Mouse (Mus musculus) liver, embryonic 13.5 days (tissue): ENCODE measurements around the gene Shd. TPM values are rescaled to one million over a fixed set of nuclear protein-coding genes. Genes with fewer than 3 reads are reported as not detected.
"Not testable (repeated sequence)": the region's sequence is repeated elsewhere in the genome, so short reads cannot be mapped to it uniquely, and the experiment has no call there.

Source experiments
- ATAC-seq: fragments of 200-750 bp; cut with Nextera tagmentation; 2 replicates; pipeline ENCODE4 v1.8.0; 2017; ENCODE audit warnings: low read depth, mild to moderate bottlenecking, moderate number of reproducible peaks, moderate library complexity
- DNase-seq: peaks from one replicate; pipeline ENCODE4 v3.0.0; 2022
- H3K27ac ChIP-seq: fragments of 300-500 bp; sonication (generic); 2 replicates; pipeline ENCODE4 v1.5.1; 2015; ENCODE audit warnings: moderate library complexity, mild to moderate bottlenecking, inconsistent platforms
- H3K27me3 ChIP-seq: fragments of 300-500 bp; sonication (generic); 2 replicates; pipeline ENCODE4 v1.6.1; 2015; ENCODE audit warnings: mild to moderate bottlenecking, inconsistent platforms
- H3K36me3 ChIP-seq: fragments of 300-500 bp; sonication (generic); 2 replicates; pipeline ENCODE4 v1.6.1; 2015; ENCODE audit warnings: mild to moderate bottlenecking, inconsistent platforms
- H3K4me1 ChIP-seq: fragments of 300-500 bp; sonication (generic); replicated peaks from 2 replicates; pipeline ENCODE4 v1.6.1; 2015; ENCODE audit warnings: inconsistent platforms
- H3K4me2 ChIP-seq: fragments of 300-500 bp; sonication (generic); 2 replicates; pipeline ENCODE4 v1.6.1; 2015; ENCODE audit warnings: inconsistent platforms, mild to moderate bottlenecking, moderate library complexity
- H3K4me3 ChIP-seq: fragments of 300-500 bp; sonication (generic); replicated peaks from 2 replicates; pipeline ENCODE4 v1.5.1; 2015; ENCODE audit warnings: mild to moderate bottlenecking, inconsistent platforms
- H3K9ac ChIP-seq: fragments of 300-500 bp; sonication (generic); 2 replicates; pipeline ENCODE4 v1.6.1; 2015; ENCODE audit warnings: mild to moderate bottlenecking, inconsistent platforms
- H3K9me3 ChIP-seq: fragments of 300-500 bp; sonication (generic); replicated peaks from 2 replicates; pipeline ENCODE4 v1.6.1; 2016; ENCODE audit warnings: inconsistent platforms
- WGBS: fragments of 180-500 bp; shearing (Covaris S2); methylation state at CpG from one replicate; pipeline ENCODE4 v1.1.7; 2015; ENCODE audit not compliant: insufficient replicate concordance; 5-methylcytosine and 5-hydroxymethylcytosine counted together
- polyA plus RNA-seq: library from polyadenylated mRNA; unstranded; fragments of >200 nt; fragmentation: Nextera tagmentation; extraction: Ambion mirVana; gene quantifications from 2 replicates; pipeline ENCODE4 v1.2.1, GENCODE M21; 2015

The Shd gene
- 0.22 and 0.34 TPM in 2 replicates for polyA plus RNA-seq

DNA sequence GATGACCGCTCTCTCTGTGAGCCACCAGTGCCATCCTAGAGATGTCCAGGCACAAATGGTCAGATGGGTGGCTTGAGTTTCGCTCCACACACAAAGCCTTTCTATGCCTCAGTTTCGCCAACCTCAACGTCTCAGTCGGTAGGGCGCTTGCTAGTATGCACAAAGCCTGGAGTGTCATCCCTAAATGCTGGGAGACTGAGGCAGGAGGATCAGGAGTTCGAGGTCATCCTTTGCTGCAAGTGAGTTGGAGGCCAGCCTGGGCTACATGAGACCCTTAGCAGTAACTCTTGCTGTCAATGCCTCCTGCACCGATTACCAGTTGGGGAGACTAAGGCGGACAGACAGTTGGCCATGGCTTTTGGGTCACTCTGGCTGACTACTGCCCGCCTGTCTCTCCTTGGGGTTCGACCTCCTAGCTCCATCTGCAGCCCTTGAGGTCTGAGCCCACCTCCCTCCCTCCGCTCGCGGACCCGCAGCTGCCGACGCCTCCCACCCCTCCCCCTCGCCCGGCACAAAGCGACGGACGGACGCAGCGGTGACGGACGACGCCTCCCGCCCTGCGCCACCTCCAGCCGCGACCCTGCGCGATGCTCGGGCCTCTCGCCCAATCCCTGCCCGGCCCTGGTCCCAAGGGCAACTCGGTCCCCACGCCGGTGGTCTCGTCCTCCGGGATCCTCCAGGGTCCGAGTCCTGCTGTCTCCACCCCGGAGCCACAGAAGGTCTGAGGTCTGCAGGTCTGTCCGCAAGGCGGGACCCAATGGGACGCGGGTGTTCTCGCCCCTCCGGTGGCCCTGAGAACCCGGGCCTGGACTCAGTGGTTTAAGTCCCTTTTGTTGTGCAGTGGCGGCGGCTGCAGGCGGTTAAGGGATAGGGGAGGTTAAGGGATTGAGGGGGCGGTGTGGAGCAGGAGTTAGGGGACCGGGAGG, at the start of gene Shd:
Gene Shd, plus strand, starts transcription at position 502 of the 926 bp plus-strand sequence.
- Histone ChIP-seq H3K9ac (0 out of 2 replicates have a peak within 1 kb of the TSS, but pooled peaks have one; percentile 13), H3K9me3 (no peaks in the 10 kb centered on the region), H3K4me3 (peak within 1 kb of the TSS; percentile 44), H3K36me3 (peaks cover 25% of the 10 kb centered on the region), H3K27me3 (peaks cover 62% of the 10 kb centered on the region), H3K27ac (no peak within 1 kb of the TSS), H3K4me2 (peak within 1 kb of the TSS; percentile 61), H3K4me1 (peaks cover 14% of the 10 kb centered on the region; the same call in 1 of the 2 replicates)
- DNase-seq (no peak), ATAC-seq (no peak)
- 7% methylated on average over 55 of the region's 55 CpGs for WGBS

DNA sequence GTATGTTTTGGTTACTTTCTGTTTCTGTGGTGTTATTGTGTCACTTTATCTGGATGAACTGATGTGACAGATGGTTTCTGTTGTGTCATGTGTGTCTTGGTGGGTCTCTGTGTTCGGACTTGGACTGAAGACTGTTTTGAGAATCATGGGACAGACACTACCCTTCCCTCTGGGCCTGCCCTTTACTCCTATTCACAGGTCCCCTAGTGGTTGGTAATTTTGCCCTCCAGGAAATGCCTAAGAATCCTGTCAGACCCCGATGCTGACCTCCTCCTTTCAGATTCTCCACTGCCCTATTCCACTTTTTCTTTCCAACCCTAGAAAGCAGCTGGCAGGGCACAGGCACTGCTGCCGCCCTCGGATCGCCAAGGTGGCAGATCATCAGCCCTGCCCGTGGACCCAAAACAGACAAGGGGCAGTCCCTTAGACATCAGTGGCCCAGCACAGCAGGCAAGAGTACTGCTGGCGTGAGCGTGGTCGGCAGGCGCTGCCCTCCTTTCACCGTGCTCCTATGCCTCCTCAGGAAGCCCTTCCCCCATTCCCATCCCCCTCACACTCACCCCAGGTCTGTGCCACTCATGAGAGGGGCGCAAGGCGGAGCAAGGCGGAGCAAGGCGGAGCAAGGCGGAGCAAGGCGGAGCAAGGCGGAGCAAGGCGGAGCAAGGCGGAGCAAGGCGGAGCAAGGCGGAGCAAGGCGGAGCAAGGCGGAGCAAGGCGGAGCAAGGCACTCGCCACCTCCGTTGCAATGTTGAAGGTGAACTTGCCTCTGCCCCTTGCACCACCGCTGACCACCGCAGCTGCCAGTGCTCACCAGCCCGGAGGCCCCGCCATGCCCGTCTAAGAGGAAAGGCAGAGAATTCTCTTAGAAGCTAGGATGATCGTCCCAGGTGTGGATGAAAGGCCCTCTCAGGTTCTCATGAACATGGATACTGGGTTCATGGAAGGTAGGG, 38.4 kb upstream of the Shd start:
- peaks cover 26% of the 10 kb centered on the region for H3K36me3 ChIP-seq
- peak overlapping the region; percentile 74 for H3K4me3 ChIP-seq
- peak; percentile 77 for DNase-seq
- peak; percentile 86 for ATAC-seq
- peaks cover 7% of the 10 kb centered on the region; the same call in 1 of the 2 replicates for H3K9me3 ChIP-seq
- H3K27ac ChIP-seq, result peak overlapping the region; percentile 95
- 1% methylated on average over 33 of the region's 33 CpGs for WGBS
- peaks cover 47% of the 10 kb centered on the region for H3K4me1 ChIP-seq
- H3K27me3 ChIP-seq, result no peaks in the 10 kb centered on the region
- H3K4me2 ChIP-seq, result peak overlapping the region; percentile 84
- H3K9ac ChIP-seq, result peak overlapping the region; percentile 85

DNA sequence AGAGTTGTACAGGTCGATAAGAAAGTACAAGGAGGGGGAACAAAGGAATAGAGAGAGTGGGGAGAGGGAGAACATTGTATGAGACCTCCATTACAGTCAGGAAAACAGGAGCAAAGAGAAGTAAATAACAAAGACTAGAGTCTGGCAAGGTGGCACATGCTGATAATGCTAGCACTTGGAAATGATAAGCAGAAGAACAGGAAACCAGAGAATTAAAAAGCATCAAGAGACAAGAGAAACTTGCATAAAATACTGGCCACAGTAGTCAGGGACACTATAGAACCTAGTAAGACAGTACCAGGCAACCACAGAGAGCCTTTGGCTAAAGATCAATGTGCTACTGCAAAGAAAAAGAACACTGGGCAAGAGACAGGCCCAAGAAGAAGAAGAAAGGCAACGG, 37.6 kb upstream of the Shd start:
- peaks cover 26% of the 10 kb centered on the region for H3K36me3 ChIP-seq
- no peaks in the 10 kb centered on the region for H3K27me3 ChIP-seq
- H3K4me2 ChIP-seq, result peak overlapping the region; percentile 84
- H3K27ac ChIP-seq, result peak overlapping the region; percentile 95
- WGBS, result 29% methylated on average over 2 of the region's 2 CpGs
- DNase-seq, result peak; percentile 50
- peak overlapping the region; percentile 74 for H3K4me3 ChIP-seq
- peak overlapping the region; percentile 85 for H3K9ac ChIP-seq
- peaks cover 7% of the 10 kb centered on the region; the same call in 1 of the 2 replicates for H3K9me3 ChIP-seq
- ATAC-seq, result peak; percentile 53
- peaks cover 47% of the 10 kb centered on the region for H3K4me1 ChIP-seq

DNA sequence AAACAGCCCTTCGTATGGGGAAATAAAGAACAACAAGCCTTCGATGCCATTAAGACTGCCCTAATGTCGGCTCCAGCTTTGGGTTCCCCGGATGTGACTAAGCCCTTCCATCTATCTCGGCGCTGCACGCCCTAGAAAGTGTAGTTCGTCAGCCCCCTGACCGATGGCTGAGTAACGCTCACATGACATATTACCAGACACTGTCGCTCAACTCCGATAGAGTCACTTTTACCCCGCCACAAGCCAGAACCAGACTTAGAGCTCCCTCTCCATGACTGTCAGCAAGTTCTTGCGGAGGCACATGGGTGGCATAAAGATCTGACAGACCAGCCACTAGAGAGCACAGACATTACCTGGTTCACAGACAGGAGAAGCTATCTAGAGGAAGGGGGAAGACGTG, 37.1 kb upstream of the Shd start:
- Histone ChIP-seq H3K9me3 (peaks cover 7% of the 10 kb centered on the region; the same call in 1 of the 2 replicates), H3K4me3 (peak overlapping the region; percentile 74), H3K9ac (peak overlapping the region; percentile 85), H3K27me3 (no peaks in the 10 kb centered on the region), H3K4me1 (peaks cover 47% of the 10 kb centered on the region), H3K36me3 (peaks cover 26% of the 10 kb centered on the region), H3K27ac (peak overlapping the region; percentile 95), H3K4me2 (peak overlapping the region; percentile 84)
- 69% methylated on average over 15 of the region's 15 CpGs for WGBS
- ATAC-seq (peak; percentile 13), DNase-seq (peak; percentile 48)

DNA sequence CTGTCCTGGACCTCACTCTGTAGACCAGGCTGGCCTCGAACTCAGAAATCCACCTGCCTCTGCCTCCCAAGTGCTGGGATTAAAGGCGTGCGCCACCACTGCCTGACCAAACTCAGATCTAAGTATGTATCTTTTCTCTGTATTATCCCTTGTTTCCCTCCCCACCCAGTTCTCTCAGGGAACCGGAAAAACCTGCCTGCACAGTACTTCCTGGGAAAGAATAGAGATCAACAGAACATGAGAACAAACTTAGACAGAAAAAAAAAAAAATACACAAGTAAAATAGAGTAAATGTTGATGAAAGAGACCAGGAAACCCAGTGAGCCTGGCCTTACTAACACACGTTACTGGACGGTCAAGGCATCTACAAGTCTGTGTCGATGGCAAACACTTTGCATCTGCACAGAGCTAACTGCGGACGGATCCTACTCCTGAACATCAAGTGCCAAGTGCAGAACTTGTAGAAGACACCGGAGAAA, 25.8 kb upstream of the Shd start:
- not testable (repeated sequence) for DNase-seq, H3K27me3 ChIP-seq, ATAC-seq, H3K9me3 ChIP-seq
- Histone ChIP-seq H3K9ac (peak overlapping the region; percentile 78), H3K4me2 (peak overlapping the region; percentile 83), H3K4me3 (peak overlapping the region; percentile 67), H3K27ac (peak overlapping the region; percentile 93), H3K36me3 (peaks cover 11% of the 10 kb centered on the region), H3K4me1 (peaks cover 20% of the 10 kb centered on the region)
- WGBS, result 31% methylated on average over 10 of the region's 10 CpGs

DNA sequence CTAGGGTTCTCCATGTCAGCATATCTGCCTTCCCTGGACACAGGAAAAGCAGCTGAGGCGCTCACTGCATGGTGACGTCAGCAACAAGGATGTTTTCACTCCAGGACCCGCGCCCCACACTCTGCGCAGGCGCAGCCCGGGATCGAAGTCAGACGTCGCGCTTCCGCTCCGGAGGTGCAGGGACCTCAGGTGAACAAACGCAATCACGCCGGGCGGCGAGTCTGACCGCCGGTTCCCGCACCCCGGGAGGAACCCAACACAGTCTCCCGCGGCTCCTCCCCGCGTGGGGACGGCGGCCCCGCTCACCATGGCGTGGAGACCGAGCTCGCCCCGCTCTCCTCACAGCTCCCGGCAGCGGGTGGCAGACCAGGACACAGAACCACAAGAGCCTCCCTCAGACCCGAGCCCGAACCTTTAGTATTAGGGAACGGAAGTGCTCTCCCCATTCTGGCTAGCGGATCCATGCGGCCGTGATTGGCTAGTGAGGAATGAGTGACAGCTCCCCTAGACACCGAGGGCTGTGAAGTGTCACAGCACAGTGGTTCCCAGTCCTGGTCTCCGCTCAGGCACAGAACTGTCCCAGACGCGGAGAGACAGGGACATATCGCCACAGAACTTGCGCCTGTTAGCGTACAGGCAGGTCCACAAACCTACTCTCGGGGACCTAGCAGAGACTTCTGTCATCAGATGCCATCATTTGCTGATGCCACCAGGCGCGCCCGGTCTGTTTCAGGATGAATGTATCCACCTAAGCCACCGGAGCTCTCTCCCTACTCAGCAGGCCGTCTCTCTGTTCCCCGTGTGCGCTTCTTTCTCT, 25.2 kb upstream of the Shd start:
- peaks cover 20% of the 10 kb centered on the region for H3K4me1 ChIP-seq
- H3K9ac ChIP-seq, result peak overlapping the region; percentile 78
- H3K27me3 ChIP-seq, H3K36me3 ChIP-seq, H3K9me3 ChIP-seq: not testable (repeated sequence)
- peak; percentile 78 for DNase-seq
- peak overlapping the region; percentile 67 for H3K4me3 ChIP-seq
- under 1% methylated on average over 56 of the region's 56 CpGs for WGBS
- peak overlapping the region; percentile 93 for H3K27ac ChIP-seq
- H3K4me2 ChIP-seq, result peak overlapping the region; percentile 83
- ATAC-seq, result peak; percentile 97

DNA sequence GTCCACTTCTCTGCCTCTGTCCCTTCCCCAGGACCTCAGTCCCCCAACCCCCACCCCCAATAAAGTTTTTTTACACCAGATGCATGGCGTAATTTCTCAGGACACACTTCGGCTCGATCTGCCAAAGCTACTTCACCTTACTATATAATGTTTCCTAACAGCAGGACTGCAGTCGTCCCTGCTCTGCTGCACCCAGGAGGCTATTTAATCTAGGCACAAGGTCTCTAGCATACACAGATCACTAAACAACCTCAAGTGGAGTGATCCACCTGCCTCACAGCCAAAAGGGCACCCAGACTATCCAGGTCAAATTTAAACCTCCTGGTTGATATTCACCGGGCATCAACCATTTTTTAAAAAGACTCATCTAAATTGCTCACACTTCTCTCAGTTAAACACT, 24.6 kb upstream of the Shd start:
- Histone ChIP-seq H3K36me3 (no peaks in the 10 kb centered on the region), H3K4me1 (peaks cover 20% of the 10 kb centered on the region), H3K9me3 (no peaks in the 10 kb centered on the region), H3K27me3 (no peaks in the 10 kb centered on the region; the same call in 1 of the 2 replicates), H3K4me3 (peak overlapping the region; percentile 67), H3K9ac (peak overlapping the region; percentile 78), H3K27ac (peak overlapping the region; percentile 93), H3K4me2 (peak overlapping the region; percentile 83)
- DNase-seq (no peak), ATAC-seq (no peak)
- 36% methylated on average over 5 of the region's 5 CpGs for WGBS

DNA sequence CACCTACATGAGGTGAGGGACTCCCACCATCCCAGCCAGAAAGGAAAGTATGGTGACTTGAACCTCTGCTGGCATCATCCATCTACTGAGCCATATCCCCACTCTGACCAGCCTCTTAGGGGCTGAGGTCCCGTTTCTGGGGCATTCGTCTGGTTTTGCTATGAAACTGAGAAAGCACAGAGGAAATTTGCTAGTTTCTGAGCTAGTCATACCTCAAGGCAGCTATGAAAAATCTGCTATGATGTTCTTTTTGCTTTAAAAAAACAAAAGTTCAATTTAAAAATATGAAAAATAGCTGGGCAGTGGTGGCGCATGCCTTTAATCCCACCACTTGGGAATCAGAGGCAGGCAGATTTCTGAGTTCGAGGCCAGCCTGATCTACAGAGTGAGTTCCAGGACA, 21.6 kb upstream of the Shd start:
- no peak for ATAC-seq
- Histone ChIP-seq H3K36me3 (no peaks in the 10 kb centered on the region), H3K27ac (no peak overlapping the region), H3K4me2 (no peak overlapping the region), H3K27me3 (no peaks in the 10 kb centered on the region; the same call in 1 of the 2 replicates), H3K9me3 (no peaks in the 10 kb centered on the region), H3K9ac (no peak overlapping the region), H3K4me3 (no peak overlapping the region), H3K4me1 (peaks cover 17% of the 10 kb centered on the region)
- WGBS, result 74% methylated on average over 4 of the region's 4 CpGs
- no peak for DNase-seq

DNA sequence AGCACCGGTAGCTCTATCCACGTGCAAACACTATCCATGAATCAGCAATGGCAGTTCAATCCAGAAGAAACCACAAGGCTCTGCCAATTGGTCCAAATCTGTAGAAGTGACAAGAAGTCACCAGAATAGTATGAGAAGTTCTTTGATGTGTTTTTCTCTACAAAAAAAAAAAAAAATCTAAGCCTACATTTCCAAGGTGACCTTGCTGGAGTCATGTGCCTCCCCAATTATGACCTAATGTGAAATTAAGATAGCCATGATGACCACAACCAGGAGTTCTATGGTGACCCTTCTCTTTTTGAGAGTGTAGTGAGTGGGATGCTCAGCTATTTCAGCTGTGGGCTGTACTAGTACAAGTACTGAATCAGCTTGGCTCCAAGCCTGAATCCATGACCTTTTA, 20.9 kb upstream of the Shd start, which contains the start of gene Zfp119b:
Gene Zfp119b, minus strand, starts transcription at position 101 of the 400 bp plus-strand sequence.
- H3K4me3 ChIP-seq, result no peak within 1 kb of the TSS
- H3K4me1 ChIP-seq, result peaks cover 14% of the 10 kb centered on the region
- DNase-seq (no peak), ATAC-seq (no peak)
- H3K9ac ChIP-seq, result no peak within 1 kb of the TSS
- H3K9me3 ChIP-seq, result no peaks in the 10 kb centered on the region
- H3K36me3 ChIP-seq, result no peaks in the 10 kb centered on the region
- no peak within 1 kb of the TSS for H3K27ac ChIP-seq
- WGBS, result 71% methylated on average over 2 of the region's 2 CpGs
- no peak within 1 kb of the TSS for H3K4me2 ChIP-seq
- H3K27me3 ChIP-seq, result peaks cover 3% of the 10 kb centered on the region; the same call in 1 of the 2 replicates

DNA sequence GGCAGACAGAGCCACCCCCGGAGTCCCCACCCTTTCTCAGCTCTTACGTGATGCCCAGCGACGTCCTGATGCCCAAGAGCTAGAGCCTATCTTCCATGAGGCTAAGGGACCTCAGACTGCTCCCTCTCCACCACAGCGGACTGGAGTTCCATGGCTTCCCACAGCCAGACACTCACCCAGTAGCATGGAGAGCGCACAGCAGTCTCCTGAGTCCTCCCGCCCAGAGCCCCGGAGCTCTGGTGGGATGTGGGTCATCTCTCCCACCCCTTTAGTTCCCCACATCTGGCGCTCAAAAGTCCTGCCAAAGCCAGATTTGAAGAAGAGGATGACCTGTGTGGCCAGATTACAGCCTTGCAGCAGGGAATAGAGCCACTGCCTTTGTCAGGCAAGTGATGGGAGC, 19.7 kb upstream of the Shd start:
- no peaks in the 10 kb centered on the region for H3K36me3 ChIP-seq
- 71% methylated on average over 9 of the region's 9 CpGs for WGBS
- DNase-seq (no peak), ATAC-seq (no peak)
- H3K9me3 ChIP-seq, result no peaks in the 10 kb centered on the region
- H3K4me2 ChIP-seq, result no peak overlapping the region
- H3K27me3 ChIP-seq, result peaks cover 11% of the 10 kb centered on the region; the same call in 1 of the 2 replicates
- H3K4me1 ChIP-seq, result peaks cover 11% of the 10 kb centered on the region
- H3K4me3 ChIP-seq, result no peak overlapping the region
- H3K9ac ChIP-seq, result no peak overlapping the region
- no peak overlapping the region for H3K27ac ChIP-seq
